Mouse (Mus musculus) c-Kit-negative CD71-positive TER-119-positive erythroid progenitor cells, embryonic 14.5 days (primary cell): ENCODE data around the gene Tdgf1.

Experiments
- DNase-seq: peaks from one replicate; pipeline ENCODE4 v3.0.0-alpha.2; 2013; ENCODE audit warnings: low read depth, low spot score

Gene Tdgf1

DNA sequence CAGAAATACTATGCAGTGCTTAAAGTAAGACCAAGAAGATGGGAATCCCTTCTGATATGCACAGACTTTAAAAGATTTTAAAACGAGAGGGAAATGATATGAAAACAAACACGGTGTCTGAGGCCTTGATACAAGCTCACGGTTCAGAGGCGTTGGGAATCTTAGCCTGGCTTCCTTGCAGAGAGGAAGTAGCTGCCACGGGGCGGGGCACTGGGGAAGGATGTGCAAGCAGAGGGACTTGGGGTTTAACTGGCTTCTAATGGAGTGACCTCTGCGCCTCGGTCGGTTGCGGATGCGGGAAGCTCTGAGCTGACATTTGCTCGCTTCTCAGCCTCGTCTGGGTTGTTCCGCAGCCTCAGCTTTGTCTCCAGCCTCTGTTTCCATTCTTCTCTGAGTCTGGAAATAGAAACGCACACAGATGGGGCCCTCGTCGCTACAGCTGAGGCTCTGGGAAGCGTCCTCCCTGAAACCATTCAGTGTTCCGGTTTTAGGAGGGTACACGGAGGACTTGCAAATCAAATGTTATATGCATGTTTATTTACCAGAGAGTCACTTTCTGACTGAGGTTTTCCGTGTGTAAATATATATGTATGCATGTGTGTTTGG is 31.2 kb downstream of the Tdgf1 start:
- no peak for DNase-seq

DNA sequence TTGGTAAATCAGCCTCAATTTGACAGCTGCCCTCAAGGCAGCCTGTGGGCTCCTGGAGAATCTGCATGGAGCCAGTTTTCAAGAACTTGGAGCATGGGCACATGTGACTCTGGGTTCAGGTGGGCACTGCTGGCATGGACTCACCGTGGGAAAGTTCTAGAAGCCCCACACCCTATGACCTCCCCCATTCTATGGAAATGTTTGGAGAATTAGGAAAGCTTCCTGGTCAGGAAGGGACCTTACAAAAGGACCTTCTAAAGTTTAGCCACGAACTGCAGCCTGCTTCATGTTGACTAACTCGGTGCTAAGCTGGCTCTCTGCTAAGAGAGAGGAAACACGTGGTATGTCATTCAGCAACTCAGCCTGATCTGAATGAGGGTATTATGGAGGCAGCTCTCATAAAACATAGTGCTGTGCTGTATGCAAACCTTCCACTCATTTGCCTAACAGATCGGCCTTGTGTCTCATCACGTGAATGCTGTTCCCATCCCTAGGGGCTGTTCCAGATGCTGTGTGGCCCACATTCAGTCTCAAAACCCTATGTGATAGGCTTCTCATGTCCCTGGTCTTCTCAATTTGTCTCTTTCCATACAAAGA is 36.5 kb downstream of the Tdgf1 start:
- DNase-seq = no peak

DNA sequence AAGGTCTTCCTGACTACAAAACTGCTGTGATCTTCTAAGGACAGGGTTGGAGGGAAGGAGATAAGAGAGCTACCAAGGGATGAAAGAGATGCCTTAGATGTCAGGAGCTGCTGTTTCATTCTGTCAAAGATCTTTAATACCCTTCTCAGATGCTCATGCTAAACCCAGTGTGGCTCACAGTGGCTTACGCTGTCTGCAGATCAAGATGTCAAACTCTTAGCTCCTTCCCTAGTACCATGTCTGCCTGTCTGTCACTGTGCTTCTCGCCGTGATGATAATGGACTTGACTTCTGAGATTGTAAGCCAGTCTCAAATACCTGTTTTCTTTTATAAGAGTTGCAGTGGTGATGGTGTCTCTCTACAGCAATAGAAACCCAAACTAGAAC is 37.3 kb downstream of the Tdgf1 start:
- no peak for DNase-seq

DNA sequence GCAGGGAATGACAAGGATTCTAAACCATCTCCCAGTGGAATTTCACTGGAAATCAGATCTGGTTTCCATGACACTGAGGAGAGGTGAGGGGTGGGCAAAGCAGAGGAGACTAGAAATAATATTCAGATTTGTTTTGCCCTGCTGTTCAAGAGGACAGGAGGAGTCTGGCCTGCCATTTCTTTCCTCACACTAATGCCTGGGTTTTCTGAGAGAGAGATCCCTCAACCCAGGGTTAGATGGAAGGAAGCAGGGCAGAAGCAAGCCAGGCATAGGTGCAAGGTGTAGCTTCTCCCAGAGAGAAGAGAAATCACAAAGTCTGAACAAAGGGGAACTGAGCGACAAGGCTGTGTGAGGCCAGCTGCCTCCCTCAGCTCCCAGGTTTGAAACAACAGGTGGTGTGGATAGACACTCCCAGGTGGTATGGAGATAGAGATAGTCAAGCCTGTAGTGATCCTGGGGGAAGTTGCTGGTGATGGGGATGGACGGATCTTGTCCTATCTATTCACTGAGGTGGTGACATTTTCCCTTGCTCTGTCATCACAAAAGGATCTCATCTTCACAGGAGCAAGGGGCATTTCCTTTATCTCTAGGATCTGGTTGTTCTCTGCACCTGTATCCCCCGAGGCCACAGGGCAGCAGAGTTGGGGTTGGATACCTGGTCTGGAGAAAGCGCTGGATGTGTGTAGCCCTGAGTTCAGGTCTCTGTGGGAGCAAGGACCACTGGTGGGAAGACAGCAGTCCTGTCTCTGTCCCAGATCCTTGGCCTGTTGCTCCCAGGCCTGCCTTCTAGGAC is 37.9 kb downstream of the Tdgf1 start:
- no peak for DNase-seq

DNA sequence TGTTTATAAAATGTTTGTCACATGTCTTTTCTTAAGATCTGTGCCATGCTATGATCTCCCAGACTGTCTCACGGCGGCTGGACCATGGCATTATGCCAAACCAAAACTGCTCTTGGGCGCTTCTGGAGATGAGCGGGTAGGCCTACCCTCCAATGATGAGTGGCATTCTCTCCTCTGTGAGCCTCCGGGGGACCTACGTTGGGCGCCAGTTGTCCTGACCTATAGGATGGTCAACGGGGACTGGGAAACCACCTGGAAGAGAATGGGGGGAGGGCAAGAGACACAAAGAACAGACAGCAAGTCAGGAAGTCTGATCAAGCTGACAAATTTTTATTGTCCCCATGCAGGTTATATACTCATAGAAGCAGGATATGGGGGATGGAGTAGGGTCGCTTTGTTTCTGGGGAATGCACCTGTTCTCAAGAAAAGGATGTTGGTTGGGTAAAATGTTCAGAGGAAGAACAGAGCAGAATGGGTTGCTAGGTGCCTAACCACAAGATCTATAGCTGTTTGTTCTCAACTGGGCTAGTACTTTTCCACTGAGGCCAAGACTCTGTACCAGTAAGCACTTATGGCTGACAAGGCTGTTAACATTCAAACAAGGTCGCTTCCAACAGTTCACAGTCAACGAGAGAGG is 38.6 kb downstream of the Tdgf1 start:
- no peak for DNase-seq

DNA sequence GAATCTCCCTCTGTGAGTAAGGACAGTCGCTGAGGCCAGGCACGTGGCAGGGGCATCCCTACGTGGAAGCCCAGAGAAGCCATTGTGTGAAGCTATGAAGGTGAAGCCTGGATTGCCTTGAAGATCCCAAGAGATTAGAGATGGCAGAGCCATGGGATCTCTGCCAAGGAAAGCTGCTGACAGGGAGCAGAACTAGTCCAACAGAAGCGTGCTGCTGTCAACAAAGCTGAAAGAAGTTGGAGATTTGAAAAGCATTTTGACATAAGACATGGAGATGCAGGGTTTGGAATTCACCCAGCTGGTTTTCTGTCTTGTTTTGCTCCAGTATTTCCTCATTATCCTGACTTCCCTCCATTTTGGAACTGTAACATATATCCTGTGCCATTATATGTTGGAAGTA is 43.7 kb downstream of the Tdgf1 start:
- no peak for DNase-seq

DNA sequence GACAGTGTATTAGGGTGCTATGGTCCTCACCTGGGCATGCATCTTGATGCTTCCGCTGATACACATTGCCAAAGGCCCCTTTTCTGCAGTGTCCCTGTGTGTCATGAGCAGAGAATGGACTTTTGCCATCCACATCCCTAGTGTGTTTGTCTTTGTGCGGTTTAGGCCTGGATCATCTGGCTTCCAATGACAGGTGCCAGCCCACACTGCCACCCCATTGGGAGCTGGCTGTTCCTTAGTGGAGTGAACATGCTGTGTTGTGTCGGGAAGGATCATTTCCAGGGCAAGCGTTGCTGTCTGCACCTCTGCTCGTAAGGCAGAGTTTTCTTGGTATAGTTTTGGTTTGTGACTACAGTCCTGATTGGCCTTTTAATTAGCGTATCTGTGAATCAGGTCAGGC is 44.8 kb downstream of the Tdgf1 start:
- DNase-seq = no peak

DNA sequence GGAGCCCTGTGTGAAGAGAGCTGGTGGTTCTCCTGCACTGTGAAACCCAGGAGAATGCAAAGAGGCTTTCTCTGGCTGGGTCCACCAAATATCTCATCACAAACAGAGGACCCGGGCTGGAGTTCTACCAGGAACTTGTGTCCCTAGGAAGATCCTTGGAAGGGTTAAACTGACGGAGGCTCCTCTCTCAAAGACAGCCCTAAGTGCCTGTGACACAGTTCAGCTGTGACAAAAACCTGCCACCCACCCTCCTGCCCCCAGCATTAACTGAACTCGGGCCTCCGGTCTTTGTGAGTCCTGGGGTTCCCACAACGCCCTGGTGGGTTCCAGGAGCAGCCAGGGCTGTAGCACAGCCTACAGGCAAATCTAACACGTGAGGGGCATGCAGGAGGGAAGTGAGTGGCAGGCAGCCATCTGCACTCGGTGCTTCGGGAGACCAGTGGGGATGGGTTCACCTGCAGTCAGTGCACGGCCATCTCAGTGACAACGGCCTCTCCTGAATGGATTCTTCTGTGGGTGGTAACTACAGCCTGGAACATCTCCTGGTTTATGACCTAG is 46.4 kb downstream of the Tdgf1 start:
- DNase-seq = no peak

DNA sequence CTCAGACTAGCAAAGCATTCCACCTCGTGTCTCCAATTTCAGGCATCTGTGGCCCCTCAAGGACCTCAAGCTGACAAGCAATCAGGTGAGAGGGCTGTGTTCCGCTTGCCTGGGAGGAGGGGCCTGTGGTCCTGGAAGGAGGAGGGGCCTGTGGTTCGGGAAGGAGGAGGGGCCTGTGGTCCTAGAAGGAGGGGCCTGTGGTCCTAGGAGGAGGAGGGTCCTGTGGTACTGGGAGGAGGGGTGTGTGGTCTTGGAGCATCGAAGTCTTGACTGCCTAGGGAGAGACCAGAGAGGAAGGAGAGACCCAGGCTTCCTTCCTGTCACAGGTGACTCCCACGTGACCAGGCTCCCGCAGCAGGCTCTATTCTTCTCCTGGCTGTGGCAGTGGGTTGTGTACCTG is 49.4 kb downstream of the Tdgf1 start:
- no peak for DNase-seq

DNA sequence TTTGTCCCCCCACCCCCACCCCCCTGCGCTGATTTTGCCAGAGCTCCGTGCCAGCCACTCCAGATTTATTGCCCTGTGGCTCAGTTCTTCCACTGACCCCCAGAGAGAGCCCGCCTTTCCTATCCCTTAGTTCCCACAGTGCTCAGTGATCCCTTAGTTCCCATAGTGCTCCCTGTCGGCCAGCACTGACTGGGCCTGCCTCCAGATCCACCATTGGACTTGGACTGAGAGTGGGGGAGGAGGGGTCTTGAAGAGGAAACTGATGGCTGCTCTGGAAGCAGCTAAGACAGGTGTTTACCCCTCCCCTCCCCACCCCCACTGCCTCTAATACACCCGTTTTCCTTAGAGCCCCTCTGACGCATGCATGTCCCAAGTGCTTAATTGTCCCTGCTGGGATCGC is 50.0 kb downstream of the Tdgf1 start:
- DNase-seq = no peak

DNA sequence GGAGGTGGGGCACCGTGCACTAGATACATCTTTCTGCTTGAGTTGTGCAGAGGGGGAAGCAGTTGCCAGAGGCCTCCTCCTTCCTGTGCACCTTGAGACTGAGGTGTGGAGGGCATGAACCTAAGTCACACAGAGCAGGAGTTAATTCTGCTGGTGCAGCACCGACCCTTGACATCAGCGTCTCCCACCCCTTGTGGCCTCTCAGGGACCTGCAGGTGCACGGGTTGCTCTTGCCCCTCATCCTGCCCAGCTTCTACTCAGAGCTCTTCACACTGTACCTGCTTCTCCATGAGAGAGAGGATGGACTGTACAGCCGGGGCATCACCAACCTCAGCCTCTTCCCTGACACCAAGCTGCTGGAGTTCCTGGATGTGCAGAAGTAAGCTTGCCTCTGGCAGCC is 50.5 kb downstream of the Tdgf1 start:
- no peak for DNase-seq

DNA sequence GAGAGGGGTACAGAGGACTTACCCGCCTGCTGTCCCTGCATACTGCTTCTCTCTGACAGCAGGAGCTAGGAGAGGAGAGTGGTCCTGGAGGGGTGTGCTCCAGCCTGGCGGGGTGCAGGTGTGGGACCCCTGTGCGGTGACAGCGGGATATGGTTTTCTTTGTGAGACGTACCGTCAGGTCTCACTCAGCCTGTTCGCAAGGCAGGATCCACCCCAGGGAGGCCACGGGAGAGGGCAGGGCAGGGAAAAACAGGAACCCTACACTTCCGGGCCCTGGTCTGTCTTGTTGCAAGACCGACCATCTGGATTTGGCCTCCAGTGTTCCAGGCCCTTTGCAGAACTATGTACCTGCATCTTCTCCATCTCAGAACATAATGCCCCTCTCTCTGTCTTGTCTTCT is 52.5 kb downstream of the Tdgf1 start:
- DNase-seq = no peak

DNA sequence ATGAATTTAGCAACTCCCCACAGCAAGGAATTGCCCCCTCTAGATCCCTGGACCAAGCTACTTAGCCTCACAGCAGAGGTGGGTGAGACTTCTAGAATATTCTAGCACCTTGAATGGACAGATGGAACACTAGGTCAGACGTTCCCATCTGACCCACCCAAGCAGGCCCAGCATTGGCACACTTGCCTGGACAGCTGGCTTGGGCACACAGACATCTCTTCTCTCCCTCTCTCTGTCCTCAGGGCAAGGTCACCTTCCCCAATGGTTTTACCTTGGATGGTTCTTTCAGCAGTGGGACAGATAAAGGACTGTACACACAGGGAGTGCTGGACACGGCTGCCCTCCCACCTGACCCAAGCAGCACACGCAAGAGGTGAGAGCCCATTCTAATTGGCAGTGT is 53.4 kb downstream of the Tdgf1 start:
- no peak for DNase-seq

DNA sequence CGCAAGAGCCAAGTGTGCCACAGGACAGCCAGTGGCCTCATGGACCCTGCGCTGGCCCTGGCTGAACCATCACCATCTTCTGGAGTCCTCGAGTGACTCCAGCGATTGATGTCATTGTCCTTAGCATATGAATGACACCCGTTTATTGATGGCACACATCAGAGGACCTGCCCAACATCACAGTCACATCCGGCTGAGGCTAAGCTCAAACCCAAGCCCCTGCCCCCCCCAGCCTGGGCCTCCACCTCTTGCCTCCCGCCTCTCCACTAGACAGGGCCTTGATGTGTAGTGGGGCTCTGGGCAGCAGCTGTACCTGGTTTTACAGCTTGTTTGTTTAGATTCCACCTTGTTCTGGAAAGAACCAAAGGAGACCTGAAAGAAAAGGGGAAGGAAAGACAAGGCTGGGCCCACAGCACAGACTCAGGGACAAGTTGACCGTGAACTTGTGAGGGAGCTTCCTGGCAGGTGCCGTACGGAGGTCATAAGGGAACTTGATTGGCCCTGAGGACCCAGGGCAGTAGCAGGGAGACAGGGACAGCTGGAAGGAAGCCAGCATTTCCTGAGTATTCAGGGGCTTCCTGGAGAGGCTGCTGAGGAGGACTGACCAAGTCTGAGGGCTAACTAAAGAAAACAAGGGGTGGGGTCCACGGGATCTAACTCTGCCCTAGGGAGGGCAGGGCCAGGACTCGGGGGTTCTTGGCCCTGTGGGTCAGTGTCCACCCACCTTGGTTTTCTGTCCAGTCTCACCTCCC is 54.7 kb downstream of the Tdgf1 start:
- no peak for DNase-seq

DNA sequence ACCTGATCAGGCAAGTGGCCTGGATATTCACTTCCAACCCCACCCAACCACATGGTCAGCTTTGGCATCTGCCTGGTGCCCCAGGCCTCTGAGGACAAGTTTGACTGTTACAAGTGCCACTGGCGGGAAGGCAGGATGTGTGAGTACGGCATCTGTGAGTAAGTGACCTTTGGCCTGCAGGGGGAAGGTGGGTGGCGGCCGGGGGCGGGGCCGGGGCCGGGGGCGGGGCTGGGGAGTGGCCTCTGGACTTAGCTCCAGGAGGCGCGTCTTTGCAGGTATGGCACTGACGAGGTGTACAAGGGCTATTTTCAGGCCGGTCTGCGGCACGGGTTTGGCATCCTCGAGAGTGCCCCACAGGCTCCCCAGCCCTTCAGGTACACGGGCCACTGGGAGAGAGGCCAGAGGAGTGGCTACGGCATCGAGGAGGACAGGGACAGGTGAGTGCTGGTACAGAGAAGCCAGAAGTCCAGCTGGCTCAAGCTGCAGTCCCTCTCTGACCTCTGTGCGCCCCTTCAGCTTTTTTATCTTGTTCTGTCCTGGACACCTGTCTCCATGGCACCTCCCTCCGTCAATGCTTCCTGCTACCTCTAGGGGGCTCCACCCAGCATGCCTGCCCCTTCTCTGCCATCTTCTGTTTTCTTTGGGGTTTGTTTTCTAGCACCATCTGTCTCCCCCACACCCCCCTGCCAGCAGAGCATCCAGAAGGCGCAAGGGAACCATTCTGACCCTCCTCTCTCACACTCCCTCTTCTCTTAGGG is 55.8 kb downstream of the Tdgf1 start:
- DNase-seq = no peak
